Mouse (Mus musculus): Measurements from ENCODE around the gene Slc26a5.

- TF ChIP-seq CTCF (IDR thresholded peaks at IDR 0.05; ENCODE audit: insufficient read depth, low read length) (no peak), POLR2A (IDR thresholded peaks at IDR 0.05; ENCODE audit: borderline replicate concordance, extremely low read depth, low read depth, low read length) (no peak)
Observed at GRCm38 (mm10) chr5:21828855-21829254, 36.5 kb downstream of the Slc26a5 start.
